Mouse (Mus musculus): ENCODE measurements around the gene Rpa1.

GRCm38 (mm10) chr11:75308650-75309049 is 39.5 kb downstream of the Rpa1 start:
- TF ChIP-seq E2F4 (IDR thresholded peaks at IDR 0.05; ENCODE audit: insufficient replicate concordance, low read depth, low read length) (no peak), CHD1 (IDR thresholded peaks at IDR 0.05; ENCODE audit: low read depth, low read length) (no peak), CTCF (conservative IDR thresholded peaks at IDR 0.05 in 1 of 2, IDR thresholded peaks at IDR 0.05 in 1 of 2; ENCODE audit: low read depth in 2 of 2, low read length in 2 of 2) (no peak), ZMIZ1 (IDR thresholded peaks at IDR 0.05; ENCODE audit: low read depth, low read length) (no peak), SMC3 (IDR thresholded peaks at IDR 0.05; ENCODE audit: low read depth, low read length) (no peak), UBTF (IDR thresholded peaks at IDR 0.05; ENCODE audit: low read depth, low read length) (no peak), MXI1 (IDR thresholded peaks at IDR 0.05; ENCODE audit: low read depth, low read length) (no peak), MYC (IDR thresholded peaks at IDR 0.05; ENCODE audit: low read depth, low read length) (no peak), POLR2A (IDR thresholded peaks at IDR 0.05; ENCODE audit: low read depth, low read length) (no peak), EP300 (IDR thresholded peaks at IDR 0.05; ENCODE audit: low read length) (no peak), CHD2 (IDR thresholded peaks at IDR 0.05; ENCODE audit: low read length) (no peak), GABPA (IDR thresholded peaks at IDR 0.05; ENCODE audit: insufficient replicate concordance, low read depth, low read length) (no peak)
